Mouse (Mus musculus): ENCODE measurements at regions not wholly inside any gene's neighbourhood (a gene's known extent, or its start where the extent isn't known, plus 50 kb on each side); places are given as distances from the start of the nearest gene placed in this dataset.

DNA sequence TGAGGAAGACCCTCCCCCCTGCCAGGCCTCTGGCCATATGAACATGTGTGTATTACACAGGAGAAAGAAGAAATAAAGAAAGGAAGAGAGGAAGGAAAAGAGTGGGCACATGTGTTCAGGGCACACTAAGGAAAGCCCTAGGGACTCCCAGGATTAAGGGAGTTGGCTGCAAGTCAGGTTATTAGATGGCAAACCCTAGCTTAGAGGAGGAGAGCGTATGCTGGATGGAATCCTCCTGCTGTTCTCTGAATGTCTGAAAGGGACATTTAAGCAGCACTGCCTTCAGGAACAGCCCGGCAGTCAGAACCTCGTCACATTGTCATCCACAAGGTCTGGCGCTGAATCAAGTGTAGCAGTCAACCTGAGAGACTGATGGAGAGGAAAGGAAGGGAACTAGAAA lies 98.1 kb upstream of the Ppp1r26 start:
- in situ Hi-C loops (cut with MseI, MboI), result no loop called here

DNA sequence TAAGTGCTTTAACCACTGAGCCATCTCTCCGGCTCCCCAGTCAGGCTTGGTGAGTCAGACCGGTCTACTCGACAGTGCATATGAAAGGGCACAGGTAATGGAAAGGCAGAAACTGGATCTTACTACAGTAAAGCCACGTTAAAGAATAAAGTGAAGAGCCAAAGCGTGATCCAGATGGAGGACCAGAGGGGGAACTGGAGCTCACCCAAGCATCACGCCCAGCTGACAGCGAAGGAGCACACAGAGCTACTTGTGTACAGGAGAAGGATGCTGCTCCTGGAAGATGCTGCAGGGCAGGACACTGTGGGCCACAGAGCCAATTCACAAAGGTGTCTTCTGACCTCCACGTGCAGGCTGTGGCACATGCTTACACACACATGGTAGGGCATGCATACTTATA lies 96.7 kb upstream of the Ppp1r26 start:
- in situ Hi-C loops (cut with MseI, MboI), result no loop called here

DNA sequence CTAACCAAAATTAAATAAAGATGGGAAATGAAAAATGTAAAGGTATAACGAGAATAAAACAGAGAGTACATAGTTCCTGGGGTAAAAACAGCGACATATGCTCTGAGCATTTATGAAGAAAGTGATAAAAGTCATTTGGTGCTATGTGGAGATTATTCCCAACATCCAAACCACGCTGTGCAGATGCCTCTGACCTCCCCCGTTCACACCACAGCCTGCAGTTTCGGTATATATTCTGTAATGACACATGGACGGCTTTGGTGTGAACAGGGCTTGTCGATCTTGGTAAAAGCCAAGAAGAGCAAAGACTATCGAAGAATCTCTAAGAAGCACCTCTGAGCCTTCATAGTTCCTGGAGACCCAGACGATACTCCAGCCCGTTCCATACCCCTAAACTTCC lies 95.2 kb upstream of the Ppp1r26 start:
- in situ Hi-C loops (cut with MseI, MboI), result no loop called here

DNA sequence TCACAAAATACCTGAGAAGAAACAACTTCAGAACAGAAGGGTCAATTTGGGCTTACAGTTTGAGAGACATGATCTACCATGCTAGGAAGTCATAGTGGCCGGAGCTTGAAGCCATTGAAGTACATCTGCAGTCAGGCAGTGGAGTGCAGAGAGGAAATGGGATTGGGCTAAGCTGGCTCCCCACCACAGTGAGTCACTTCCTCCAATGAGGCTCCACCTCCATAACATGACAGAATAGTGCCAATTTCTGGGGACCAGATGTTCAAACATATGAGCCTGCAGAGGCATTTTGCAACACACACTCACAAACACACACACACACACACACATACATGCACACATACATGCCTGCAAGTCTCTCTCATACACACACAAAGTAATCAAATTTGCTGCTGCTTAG lies 93.7 kb upstream of the Ppp1r26 start:
- in situ Hi-C loops (cut with MseI, MboI), result no loop called here

GRCm38 (mm10) chr2:28362199-28362598 lies 84.4 kb upstream of the Ppp1r26 start:
- in situ Hi-C loops (cut with MseI, MboI), result no loop called here

DNA sequence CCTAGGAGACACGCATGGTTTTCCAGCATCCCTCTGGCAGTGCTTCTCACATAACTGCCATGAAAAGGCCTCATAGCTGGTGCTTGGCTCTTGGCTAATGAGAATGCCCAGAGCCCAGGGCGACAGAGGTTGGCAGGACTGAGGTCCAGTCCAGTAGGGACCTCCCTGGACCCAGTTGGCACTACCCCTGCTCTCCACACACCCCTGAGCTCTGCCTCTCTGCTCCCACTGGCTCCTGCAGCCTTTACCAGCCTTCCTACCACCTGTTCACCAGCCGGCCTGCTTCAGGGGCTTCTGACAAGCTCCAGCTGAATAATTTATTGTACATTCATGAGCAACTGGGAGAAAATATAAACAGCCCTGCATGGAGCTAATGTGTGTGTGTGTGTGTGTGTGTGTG lies 82.0 kb upstream of the Ppp1r26 start:
- in situ Hi-C loops (cut with MseI, MboI), result no loop called here

DNA sequence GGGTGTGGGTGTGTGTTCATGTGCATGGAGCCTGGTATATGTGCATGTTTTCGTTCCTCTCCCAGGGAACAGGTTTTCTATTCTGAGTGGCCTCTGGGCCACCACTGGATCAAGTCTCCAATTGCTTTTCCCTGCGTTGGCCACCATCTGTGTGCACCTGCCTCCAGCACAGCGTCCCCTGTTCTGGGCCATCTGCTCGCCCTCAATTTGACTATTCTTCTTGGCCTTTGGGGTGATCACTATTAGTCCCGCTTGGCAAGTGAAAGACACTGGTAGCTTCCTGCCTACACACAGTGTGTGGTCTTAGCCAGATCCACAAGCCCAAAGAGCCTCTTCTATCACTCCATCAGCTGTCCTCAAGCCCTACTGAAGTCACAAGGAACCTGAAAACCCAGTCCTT lies 80.8 kb upstream of the Ppp1r26 start:
- in situ Hi-C loops (cut with MseI, MboI), result no loop called here

DNA sequence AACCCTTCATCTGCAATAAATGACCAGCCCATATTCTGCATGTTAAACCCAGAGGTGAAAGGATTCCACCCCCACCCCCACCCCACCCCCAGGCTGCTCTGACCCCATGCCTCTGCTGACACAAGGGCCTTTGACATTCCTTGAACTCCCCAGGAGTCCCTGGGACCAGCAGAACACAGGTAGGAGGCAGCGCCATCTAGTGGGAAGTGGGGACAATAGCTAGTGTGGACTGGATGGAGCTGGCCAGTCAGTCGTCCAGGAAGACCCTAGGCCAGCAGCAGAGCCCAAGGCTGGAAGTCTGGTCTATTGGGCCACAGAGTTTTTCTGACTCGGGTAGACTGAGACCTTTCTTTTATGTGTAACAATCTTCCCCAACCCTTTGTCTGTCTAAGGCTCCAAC lies 71.8 kb upstream of the Ppp1r26 start:
- in situ Hi-C loops (cut with MseI, MboI), result loop anchor here in 1 of 2 experiments (10.0 kb wide), 1 partner anchor 170 kb away; no protein-coding TSS in a partner anchor

DNA sequence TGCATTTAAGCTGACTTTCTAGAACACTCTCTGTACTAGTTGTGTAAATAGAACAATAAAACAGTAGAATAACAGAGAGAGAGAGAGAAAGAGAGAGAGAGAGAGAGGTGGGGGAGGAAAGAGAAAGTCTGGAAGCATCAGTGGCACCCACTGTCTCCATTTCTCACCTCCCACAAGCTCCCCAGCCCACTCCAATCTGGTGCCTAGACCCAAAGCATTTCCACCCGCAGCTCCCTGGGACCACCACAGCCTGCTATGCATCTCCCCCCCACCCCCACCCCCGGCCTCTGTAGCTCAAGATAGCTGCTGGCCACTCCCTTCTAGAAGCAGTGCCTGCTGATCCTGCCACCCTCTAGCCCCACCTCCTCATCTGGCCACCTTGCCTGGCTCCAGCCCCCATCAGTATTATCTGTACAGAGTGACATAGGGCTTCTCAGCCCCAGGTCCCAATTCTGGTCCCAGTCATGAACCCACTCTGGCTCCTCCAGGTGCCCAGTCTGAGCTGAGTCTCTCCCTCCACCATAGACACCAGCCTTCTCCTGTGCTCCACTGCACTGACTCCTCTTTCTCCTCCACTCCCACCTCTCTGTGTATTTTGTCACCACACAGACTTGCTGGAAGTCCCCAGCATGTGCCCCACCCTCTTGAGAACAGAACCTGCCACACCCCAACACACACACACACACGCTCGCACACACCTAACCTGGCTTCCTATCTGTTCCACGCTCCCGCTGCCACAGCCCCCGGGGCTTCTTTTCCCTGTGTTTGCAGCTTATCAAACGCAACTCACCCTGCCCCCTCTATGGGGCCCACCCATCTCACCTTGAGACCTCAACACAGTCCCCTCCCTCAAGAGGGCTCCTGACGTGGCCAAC lies 68.4 kb upstream of the Ppp1r26 start:
- in situ Hi-C loops (cut with MseI, MboI), result loop anchor here in 1 of 2 experiments (10.0 kb wide), 1 partner anchor 173 kb away; no protein-coding TSS in a partner anchor

- in situ Hi-C loops (cut with MseI, MboI), result no loop called here
These were observed 64.4 kb upstream of the Ppp1r26 start for GRCm38 (mm10) chr2:28382051-28382802.

DNA sequence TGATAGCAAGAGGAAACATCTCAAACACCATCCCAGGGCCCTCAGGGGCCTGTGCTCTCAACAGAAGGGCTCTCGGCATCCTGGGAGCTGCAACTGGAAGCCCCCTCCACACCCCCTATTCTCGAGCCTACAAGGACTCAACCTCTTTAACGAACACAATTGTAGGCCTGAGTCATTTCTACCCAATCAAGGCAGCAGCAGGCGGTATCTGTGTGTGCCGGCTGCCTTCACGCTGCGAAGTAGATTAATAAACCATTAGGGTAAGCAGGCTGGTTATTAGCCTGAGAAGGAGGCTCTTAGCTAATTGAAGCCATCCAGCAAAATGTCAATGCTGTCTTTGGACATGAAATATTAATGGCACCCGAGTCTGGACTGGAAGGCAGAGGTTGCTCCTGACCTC lies 61.7 kb upstream of the Ppp1r26 start:
- in situ Hi-C loops (cut with MseI, MboI), result no loop called here

GRCm38 (mm10) chr2:28386784-28387183 lies 59.8 kb upstream of the Ppp1r26 start:
- in situ Hi-C loops (cut with MseI, MboI), result no loop called here

GRCm38 (mm10) chr2:28387422-28387836 lies 59.2 kb upstream of the Ppp1r26 start:
- in situ Hi-C loops (cut with MseI, MboI), result no loop called here

GRCm38 (mm10) chr2:28387926-28388325 lies 58.7 kb upstream of the Ppp1r26 start:
- in situ Hi-C loops (cut with MseI, MboI), result no loop called here

- in situ Hi-C loops (cut with MseI, MboI), result no loop called here
These were observed 56.9 kb upstream of the Ppp1r26 start for GRCm38 (mm10) chr2:28389703-28390102.

DNA sequence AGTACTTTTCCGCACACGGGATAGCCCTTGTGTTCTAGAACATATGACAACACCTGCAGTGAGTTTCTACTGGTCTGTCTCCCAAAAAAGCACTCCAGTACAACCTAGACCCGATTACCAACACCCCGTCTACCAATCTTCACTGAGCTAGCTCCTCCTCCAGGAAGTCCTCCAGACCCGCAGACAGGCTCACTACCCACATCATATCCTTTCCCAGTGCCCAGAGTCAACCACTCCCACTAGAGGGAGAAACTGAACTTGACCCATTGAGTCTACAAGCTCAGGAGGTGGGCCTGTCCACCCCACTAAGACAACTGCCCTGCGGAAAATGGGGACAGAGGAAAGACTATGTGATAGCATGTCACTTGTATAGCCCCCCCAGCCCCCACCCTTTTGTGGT lies 51.2 kb upstream of the Ppp1r26 start:
- in situ Hi-C loops (cut with MseI, MboI), result no loop called here
